Comparison of ENCODE assay signal across 23 mouse cellular contexts in genomic region chr14:62563679-62564078, GRCm38 (mm10). TPM values are rescaled to one million over a fixed set of nuclear protein-coding genes. Genes with fewer than 3 reads are reported as not detected.
DNase-seq lines count a peak whose midpoint lies in the region; ATAC-seq and TF ChIP-seq lines count a peak whose summit lies in the region.
"Had no signal": no experiment of that assay in that cellular context is flagged by ENCODE, and none has a peak within 500 bp of the region (broad histone marks: within the 10 kb centered on the region; RNA-seq: fewer than 3 reads in every experiment).

No protein-coding gene starts in this region.

- TF ChIP-seq CTCF in lung, postnatal 0 days (IDR thresholded peaks at IDR 0.05), result no peak
- TF ChIP-seq CTCF in lung, adult 2 months (IDR thresholded peaks at IDR 0.05; ENCODE audit: insufficient read depth, low read length), result no peak

- no peak overlapping the region for H3K4me3 ChIP-seq in forebrain, embryonic 14.5 days (ENCODE audit: low read depth, low read length)
- H3K4me3 ChIP-seq in forebrain, embryonic 15.5 days, result no peak overlapping the region
- H3K4me3 ChIP-seq in lung, postnatal 0 days (ENCODE audit: low read depth, low read length), result no peak overlapping the region
- no peak overlapping the region for H3K4me3 ChIP-seq in lung, adult 2 months (replicated peaks; ENCODE audit: extremely low read depth, low read depth, low read length)
- H3K4me3 ChIP-seq: intestine, embryonic 15.5 days; limb, embryonic 15.5 days had no signal

- H3K9ac ChIP-seq in forebrain, embryonic 14.5 days (ENCODE audit: low read length), result no peak overlapping the region
- no peak overlapping the region for H3K9ac ChIP-seq in forebrain, embryonic 15.5 days (replicated peaks)
- no peak overlapping the region for H3K9ac ChIP-seq in lung, postnatal 0 days (replicated peaks; ENCODE audit: low read depth)
- H3K9ac ChIP-seq: hindbrain, embryonic 14.5 days; intestine, embryonic 15.5 days; limb, embryonic 15.5 days; lung, embryonic 14.5 days had no signal

- no peaks in the 10 kb centered on the region for H3K9me3 ChIP-seq in forebrain, embryonic 14.5 days (replicated peaks; ENCODE audit: control insufficient read depth, low read length)
- no peaks in the 10 kb centered on the region for H3K9me3 ChIP-seq in forebrain, embryonic 15.5 days
- no peaks in the 10 kb centered on the region for H3K9me3 ChIP-seq in lung, postnatal 0 days (ENCODE audit: low read length)
- H3K9me3 ChIP-seq: intestine, embryonic 15.5 days; limb, embryonic 15.5 days had no signal

- no peak for TF ChIP-seq POLR2A in lung, adult 2 months (IDR thresholded peaks at IDR 0.05; ENCODE audit: borderline replicate concordance, extremely low read depth, low read depth, low read length)

- no peaks in the 10 kb centered on the region for H3K27me3 ChIP-seq in forebrain, embryonic 14.5 days (replicated peaks; ENCODE audit: control insufficient read depth, insufficient read depth, low read length)
- no peaks in the 10 kb centered on the region for H3K27me3 ChIP-seq in forebrain, embryonic 15.5 days
- no peaks in the 10 kb centered on the region for H3K27me3 ChIP-seq in lung, postnatal 0 days (replicated peaks; ENCODE audit: insufficient read depth, low read length)
- H3K27me3 ChIP-seq: intestine, embryonic 15.5 days had no signal

- H3K4me2 ChIP-seq in forebrain, embryonic 14.5 days (ENCODE audit: low read length), result no peak overlapping the region
- H3K4me2 ChIP-seq in forebrain, embryonic 15.5 days (replicated peaks), result no peak overlapping the region
- H3K4me2 ChIP-seq in lung, postnatal 0 days (replicated peaks; ENCODE audit: low read depth, low read length), result no peak overlapping the region
- H3K4me2 ChIP-seq: heart, embryonic 11.5 days; hindbrain, embryonic 14.5 days; intestine, embryonic 15.5 days; limb, embryonic 15.5 days; lung, embryonic 14.5 days had no signal

- H3K27ac ChIP-seq in forebrain, embryonic 14.5 days (ENCODE audit: low read depth, low read length), result no peak overlapping the region
- no peak overlapping the region for H3K27ac ChIP-seq in forebrain, embryonic 15.5 days (replicated peaks)
- H3K27ac ChIP-seq in lung, postnatal 0 days (ENCODE audit: low read length), result no peak overlapping the region
- H3K27ac ChIP-seq: hindbrain, embryonic 14.5 days; intestine, embryonic 15.5 days; limb, embryonic 15.5 days had no signal

- no peak for ATAC-seq in forebrain, embryonic 14.5 days
- ATAC-seq in forebrain, embryonic 15.5 days (replicated peaks), result no peak
- no peak for ATAC-seq in lung, postnatal 0 days
- ATAC-seq: intestine, embryonic 15.5 days had no signal

- TF ChIP-seq EP300 in lung, postnatal 0 days (IDR thresholded peaks at IDR 0.05), result no peak

- peak; percentile 61 for DNase-seq in forebrain, embryonic 14.5 days (ENCODE audit: low spot score)
- peak; percentile 44 for DNase-seq in lung, postnatal 0 days (ENCODE audit: low spot score)
- no peak for DNase-seq in lung, adult 2 months
- DNase-seq in kidney, adult 8-10 months, result peak; percentile 42 to 43
- DNase-seq in kidney, postnatal 25 days, result peak; percentile 46 to 64
- DNase-seq in left cerebral cortex, adult 8-10 months (ENCODE audit: low spot score in 2 of 2), result no peak
- DNase-seq: cerebellum, adult 18-20 months; lung, embryonic 14.5 days; right cerebral cortex, postnatal 25 days had no signal

- 35% methylated on average over 7 of the region's 7 CpGs for WGBS in forebrain, embryonic 14.5 days
- WGBS in forebrain, embryonic 15.5 days, result 40% methylated on average over 7 of the region's 7 CpGs
- WGBS in lung, postnatal 0 days, result 42% methylated on average over 7 of the region's 7 CpGs
- 25% methylated on average over 7 of the region's 7 CpGs for WGBS in lung, adult 2 months

- H3K4me1 ChIP-seq in forebrain, embryonic 14.5 days (ENCODE audit: control insufficient read depth, insufficient read depth, low read length), result peaks cover 27% of the 10 kb centered on the region
- peaks cover 42% of the 10 kb centered on the region for H3K4me1 ChIP-seq in forebrain, embryonic 15.5 days
- H3K4me1 ChIP-seq in lung, postnatal 0 days (ENCODE audit: insufficient read depth, low read depth, low read length), result no peaks in the 10 kb centered on the region
- peaks cover 3% of the 10 kb centered on the region for H3K4me1 ChIP-seq in lung, adult 2 months (ENCODE audit: control insufficient read depth, insufficient read depth, low read length)
- H3K4me1 ChIP-seq: intestine, embryonic 15.5 days had no signal

- H3K36me3 ChIP-seq in forebrain, embryonic 14.5 days (ENCODE audit: control insufficient read depth, insufficient read depth, low read length), result no peaks in the 10 kb centered on the region
- H3K36me3 ChIP-seq in forebrain, embryonic 15.5 days, result 0 out of 2 replicates have a peak, but pooled peaks cover 4% of the 10 kb centered on the region
- no peaks in the 10 kb centered on the region for H3K36me3 ChIP-seq in lung, postnatal 0 days (ENCODE audit: insufficient read depth, low read length)
- H3K36me3 ChIP-seq: intestine, embryonic 15.5 days; limb, embryonic 15.5 days had no signal

RNA-seq across cellular contexts. Expression of gene Gm4131, which starts 3.0 kb away (rescaled TPM):
- not detected in 2 replicates for polyA plus RNA-seq in forebrain, embryonic 14.5 days (2014; fragmentation: Nextera tagmentation; extraction: Ambion mirVana)
- polyA plus RNA-seq in forebrain, embryonic 15.5 days (2015; fragmentation: Nextera tagmentation; extraction: Ambion mirVana), result 0.32 TPM in 1 of 2 replicates, not detected in the other
- not detected in 2 replicates for polyA plus RNA-seq in lung, postnatal 0 days (2015; fragmentation: Nextera tagmentation; extraction: Ambion mirVana)
- not detected in 2 replicates for polyA plus RNA-seq in lung, adult 2 months (2012; rRNA removed)
- total RNA-seq in left cerebral cortex, adult 8-10 months (2022), result not detected
- total RNA-seq: ES-E14; gastrocnemius, postnatal 4 days; heart, postnatal 25 days; layer of hippocampus, postnatal 10 days; left cerebral cortex, postnatal 10 days; megakaryocyte-erythroid progenitor cell, adult 5-6 weeks had no signal
- polyA plus RNA-seq: heart, embryonic 11.5 days; intestine, embryonic 15.5 days; limb, embryonic 15.5 days; lung, embryonic 14.5 days; neural tube, embryonic 11.5 days; stomach, embryonic 16.5 days; thymus, postnatal 0 days had no signal

RNA-seq across cellular contexts. Expression of gene Fam124a, which starts 8.1 kb away (rescaled TPM):
- 13.8 and 18.8 TPM in 2 replicates for polyA plus RNA-seq in forebrain, embryonic 14.5 days (2014; fragmentation: Nextera tagmentation; extraction: Ambion mirVana)
- polyA plus RNA-seq in forebrain, embryonic 15.5 days (2015; fragmentation: Nextera tagmentation; extraction: Ambion mirVana), result 35.9 and 37.0 TPM in 2 replicates
- polyA plus RNA-seq in lung, postnatal 0 days (2015; fragmentation: Nextera tagmentation; extraction: Ambion mirVana), result 9.4 and 10.2 TPM in 2 replicates
- polyA plus RNA-seq in lung, adult 2 months (2012; rRNA removed), result 14.6 and 17.7 TPM in 2 replicates
- total RNA-seq in left cerebral cortex, adult 8-10 months (2022), result 10 to 100 TPM; 15.4 to 23.0 (median 19.9) TPM
- total RNA-seq: megakaryocyte-erythroid progenitor cell, adult 5-6 weeks had no signal

Comparison
In these comparisons a context has a peak if more than half of its experiments do, and no peak if none do; other contexts are left out.
1. DNase-seq: peak in forebrain, embryonic 14.5 days (single experiment), lung, postnatal 0 days (single experiment), kidney, adult 8-10 months (2 of 2) and kidney, postnatal 25 days (2 of 2); none in lung, adult 2 months (single experiment) and left cerebral cortex, adult 8-10 months (0 of 2).